Mouse (Mus musculus) embryo, embryonic 10 days (tissue): ENCODE data around the gene Gm853.

Source experiments
- DNase-seq: peaks from one replicate; pipeline ENCODE4 v3.0.0-alpha.2; 2015; ENCODE audit warnings: low spot score

The Gm853 gene

DNA sequence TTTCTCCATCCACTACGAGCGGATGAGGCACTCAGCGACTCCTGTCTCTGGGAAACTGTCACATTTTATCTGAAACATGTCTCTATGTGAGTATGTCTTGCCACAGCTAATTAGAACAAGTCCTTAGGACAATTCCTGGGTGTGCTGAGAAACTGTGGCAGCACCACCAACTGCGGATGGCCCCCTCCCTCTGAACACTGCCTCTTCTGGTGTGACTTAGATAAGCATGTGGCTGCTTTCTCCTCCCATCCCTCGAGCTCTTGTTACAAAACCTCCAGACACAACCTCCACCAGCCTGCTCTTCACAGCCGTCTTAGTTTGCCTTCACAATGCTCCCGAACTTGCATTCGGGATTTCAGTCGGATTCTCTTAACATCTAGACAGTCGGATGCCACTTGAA, 8.3 kb downstream of the Gm853 start:
- DNase-seq: no peak

DNA sequence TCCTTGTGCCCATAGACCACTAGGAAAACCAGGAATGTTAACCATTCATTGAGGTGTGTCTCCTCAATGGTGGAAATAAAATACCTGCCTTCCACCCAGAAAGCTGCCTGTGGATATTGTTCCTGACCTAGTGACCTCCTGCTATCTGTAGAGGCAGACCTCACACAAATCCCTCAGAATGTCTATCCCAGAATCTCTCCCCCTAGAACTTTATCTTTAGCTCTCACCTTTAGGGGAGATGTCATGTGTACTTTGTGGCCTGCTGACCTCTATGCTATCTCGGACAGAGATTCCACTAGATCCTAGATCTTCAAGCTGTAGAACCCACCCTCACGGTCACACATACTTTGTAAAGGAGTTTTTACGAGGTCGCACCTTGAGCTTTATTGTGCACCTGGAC, 9.0 kb downstream of the Gm853 start:
- no peak for DNase-seq

DNA sequence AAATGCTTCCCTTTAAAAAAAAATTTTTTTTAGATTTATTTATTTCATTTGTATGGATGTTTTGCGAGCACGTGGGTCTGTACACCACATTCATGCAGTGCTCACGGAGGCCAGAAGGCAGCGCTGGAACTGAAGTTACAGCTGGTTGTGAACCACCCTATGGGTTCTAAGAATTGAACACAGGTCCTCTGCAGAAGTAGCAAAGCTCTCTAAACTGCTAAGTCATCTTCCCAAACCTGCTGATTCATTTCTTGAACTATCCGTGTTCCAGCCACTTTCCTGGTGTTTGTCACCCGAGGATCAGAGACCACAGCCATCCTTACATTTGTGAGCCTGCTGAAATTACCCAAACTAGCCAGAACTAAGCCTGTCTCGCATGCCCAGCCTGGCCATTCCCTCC, 9.8 kb downstream of the Gm853 start:
- DNase-seq: no peak

DNA sequence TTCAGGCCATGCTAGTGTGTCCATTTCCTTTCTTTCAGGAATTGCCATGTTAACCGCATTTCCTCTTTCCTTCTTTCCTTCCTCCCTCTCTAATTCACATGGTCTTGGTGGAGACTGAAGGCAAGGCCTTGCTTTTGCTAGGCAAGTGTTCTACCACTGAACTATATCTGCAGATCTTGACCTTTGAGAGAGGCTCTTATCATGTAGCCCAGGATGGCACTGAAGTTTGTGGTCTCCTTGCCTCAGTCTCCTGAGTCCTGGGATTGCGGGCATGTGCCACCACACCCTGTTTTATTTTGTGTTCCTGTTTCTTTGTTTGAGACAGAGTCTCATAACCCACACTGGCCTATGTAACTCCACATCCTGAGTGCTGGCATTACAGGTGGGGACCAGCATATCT, 10.3 kb downstream of the Gm853 start:
- DNase-seq: no peak

DNA sequence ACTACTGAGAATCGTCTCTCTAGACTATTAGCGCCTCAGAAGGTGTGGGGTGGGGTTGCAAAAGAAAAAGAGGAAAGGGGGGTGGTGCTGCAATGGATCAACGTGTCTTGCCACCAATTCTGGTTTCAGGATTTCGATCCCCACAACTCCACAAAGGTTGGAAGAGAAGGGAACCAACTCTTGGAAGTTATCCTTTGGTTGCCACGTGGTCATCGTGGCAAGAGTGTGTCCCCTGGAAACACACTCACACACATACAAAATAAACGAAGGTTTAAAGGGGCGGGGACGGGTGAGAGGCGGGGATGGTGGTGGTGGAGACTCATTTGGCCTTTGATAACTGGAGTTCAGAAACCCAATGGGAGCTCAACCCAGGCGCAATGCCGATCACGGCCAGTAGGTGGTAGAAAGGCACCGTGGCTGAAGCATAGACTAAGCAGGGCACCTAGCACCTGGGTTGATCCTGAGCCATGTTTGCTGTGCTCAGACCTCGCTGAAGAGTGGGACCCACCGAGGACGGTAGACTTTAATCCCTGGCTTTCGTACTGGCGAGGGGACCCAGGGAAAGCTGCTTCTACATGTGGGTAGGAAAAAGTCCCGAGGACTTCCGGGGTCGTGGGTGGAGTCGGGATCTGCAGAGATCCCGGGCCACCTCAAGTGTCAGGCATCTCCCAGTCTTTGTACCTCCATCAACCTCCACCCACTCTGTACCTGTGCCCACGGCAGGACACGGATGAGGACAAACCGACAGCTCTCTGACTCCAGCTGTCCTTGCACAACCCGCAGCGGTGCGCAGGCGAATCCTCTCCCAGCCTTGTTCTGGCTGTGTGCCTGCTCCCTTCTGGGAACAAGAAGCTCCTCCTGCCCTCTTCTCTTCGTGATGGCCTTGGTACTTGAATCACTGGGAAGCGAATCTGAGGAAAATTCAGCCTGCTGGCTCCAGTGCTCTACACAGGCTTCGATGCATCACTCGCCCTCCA, 23.2 kb downstream of the Gm853 start:
- peak; percentile 92 for DNase-seq

DNA sequence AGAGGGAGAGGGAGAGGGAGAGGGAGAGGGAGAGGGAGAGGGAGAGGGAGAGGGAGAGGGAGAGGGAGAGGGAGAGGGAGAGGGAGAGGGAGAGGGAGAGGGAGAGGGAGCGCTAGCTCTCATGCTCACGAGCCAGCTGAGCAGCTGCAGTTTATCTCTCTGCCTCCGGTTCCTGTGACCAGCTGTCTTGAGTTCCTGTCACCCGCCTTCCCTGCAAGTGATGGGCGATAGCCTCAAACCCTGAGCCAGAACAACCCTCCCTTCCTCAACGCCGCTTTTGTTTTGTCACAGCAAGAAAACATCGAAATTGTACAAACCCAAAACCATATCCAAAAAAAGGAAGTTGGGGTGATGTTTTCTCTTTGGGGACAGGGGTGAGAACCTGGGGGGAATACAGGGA, 25.7 kb downstream of the Gm853 start:
- no peak for DNase-seq

DNA sequence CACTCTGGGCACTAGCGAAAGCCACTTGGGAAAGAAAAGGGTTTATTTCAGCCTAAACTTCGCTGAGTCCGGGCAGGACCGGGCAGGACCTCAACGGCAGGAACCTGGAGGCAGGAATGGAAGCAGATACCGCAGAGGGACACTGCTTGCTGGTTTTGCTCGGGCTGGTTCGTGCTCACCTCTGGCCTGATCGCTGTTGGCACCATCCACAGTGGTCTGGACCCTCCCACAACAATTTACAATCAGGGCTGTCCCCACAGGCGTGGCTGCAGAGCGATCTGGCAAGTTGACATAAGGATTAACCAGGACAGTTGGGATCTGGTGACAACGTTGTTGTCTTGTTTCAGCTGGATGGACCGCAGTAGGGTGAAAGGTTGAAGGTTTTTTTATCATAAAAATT, 26.3 kb downstream of the Gm853 start:
- DNase-seq: no peak

DNA sequence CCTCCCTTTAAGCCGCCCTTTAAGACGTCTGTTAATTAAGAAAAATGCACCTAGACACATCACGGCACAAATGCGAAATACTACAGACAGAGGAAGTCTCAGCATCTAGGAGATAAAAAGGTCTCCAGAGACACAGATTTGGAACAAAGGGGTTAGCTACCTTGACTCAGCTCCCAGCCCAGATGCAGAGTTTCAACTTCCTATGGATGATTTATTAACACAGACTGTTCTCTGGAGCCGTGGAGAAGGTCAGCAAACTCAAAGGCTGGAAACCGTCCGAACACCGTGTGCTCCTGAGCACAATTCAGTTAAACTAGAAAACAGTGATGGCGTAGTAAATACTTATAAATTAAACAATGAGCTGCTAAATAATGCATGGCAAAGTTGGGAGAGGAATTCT, 29.9 kb downstream of the Gm853 start:
- no peak for DNase-seq

DNA sequence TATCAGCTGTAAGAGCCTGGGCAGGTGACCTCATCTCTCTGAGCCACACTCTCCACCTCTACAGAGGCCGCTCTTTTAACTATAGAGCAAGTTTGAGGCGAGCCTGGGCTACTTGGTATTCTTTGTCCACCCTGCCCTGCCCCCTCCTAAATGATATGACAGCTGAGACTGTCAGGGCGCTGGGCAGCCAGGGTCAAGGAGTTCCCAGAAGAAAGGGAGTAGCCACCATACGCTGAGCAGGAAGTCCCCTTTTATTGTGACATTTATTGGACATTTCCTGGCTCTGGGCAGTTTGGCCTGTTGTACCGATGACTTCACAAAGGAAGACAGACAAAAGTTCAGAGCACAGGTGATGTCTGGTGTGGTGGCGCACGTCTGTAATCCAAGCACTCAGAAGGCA, 32.6 kb downstream of the Gm853 start:
- no peak for DNase-seq

DNA sequence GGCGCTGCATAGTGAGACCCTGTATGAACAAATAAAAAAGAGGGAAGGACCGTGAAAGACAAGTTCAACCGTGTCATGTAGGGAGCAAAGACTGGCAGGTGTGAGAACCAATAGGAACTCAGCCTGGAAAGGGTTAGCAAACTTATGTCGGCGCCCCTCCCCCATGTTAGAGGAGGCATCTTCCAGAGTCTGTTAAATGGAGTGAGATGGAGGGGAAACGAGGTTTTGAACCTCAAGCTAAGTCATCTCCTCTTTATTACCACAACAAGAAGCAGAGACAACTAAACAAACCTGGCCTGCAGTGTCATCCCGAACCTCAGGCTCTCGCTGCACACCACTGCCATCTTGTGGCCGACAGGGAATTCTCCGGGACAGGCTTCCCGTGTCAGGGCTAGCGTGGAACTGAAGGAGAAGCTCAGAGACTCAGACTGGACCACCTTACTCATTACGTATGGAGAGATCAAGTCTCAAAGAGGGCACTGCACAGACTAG, 33.3 kb downstream of the Gm853 start:
- DNase-seq: peak; percentile 92

DNA sequence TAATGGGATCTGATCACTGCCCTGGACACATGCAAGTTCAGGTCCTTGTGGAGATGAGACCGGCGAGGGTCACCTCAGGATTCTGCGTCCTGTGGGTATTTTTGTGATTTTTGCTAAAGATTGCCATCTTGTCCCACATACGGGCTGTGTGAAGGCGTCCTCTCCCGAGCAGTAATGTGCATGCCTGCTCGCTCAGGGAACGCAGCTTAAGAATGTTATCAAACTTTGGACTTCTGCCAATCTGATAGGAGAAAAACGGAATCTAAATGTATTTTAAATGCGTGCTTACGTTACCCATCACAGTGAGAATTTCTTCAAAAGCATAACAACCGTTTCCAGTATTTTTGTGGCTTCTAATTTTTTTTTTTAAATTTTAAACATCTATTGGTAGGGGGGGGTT, 35.3 kb downstream of the Gm853 start:
- DNase-seq: no peak

DNA sequence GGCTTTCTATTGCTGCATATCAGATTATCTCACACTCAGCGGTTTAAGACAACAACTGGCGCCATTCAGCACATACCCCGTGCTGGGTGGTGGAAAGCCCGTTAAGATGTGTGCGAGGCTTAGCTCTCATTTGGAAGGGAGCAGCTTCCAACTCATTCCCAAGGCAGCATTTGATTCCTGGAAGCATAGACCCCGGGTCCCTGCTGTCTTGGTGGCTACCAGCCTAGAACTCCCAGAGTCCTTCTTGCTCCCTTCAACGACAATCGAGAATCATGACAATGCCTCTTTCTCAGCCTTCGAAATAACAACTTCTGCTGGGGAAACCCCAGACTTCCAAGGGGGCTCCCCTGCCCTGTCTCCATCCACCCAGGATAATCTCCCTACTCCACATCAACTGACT, 35.8 kb downstream of the Gm853 start:
- DNase-seq: no peak

DNA sequence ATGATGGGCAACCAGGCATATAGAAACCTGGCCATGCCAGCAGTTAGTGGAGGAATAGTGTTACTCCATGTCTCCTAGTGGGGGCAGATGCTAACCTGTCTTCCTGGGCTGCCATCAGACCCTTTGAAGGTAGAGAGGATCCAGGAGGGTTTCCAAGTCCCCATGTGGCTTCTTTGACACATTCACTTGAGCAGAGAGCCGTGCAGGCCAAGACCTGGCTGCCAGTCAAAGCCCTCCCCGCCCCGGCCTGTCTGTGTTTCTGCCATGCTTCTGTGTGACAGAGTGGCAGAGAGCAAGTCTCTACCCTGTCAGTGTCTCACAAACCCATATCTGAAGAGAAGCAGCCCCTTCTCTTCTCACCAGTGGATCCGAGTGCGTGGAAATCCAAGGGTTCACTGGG, 38.3 kb downstream of the Gm853 start:
- DNase-seq: no peak

DNA sequence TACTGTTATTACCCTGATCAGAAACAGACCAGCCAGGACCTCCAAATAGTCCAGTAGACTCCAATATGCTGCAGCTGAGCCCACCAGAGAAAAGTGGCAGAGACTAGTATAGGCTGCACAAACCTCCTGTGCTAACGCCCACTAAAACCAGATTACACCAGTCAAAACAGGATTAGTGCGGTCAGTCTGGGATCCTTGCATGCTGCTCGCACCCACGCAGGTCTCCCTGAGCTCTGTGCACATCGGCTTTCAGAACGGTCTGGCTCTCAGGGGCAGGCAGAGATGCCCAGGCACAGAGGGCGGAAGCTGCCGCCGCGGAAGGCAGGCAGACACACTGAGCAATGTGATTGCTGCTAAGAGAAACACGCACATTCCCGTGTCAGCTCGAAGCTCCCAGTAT, 39.2 kb downstream of the Gm853 start:
- no peak for DNase-seq

DNA sequence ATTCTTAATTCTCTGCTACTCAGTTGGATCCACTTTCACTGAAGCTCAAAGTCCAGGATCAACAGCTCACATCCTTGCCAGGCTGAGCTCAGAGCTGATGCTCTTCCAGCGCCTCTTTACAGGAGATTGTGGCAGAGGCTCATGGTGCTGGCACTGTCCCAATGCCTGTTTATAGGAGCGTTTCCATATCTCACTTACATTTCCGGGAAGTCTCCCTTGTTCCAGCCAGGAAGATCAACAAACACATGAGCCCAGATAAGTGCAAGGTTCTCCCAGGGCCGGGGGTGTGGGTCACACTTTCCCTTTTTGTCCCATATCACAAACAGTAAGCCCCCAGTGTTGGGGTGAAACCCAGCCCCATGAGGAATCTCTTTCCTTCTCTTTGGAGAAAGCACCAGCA, 40.3 kb downstream of the Gm853 start:
- DNase-seq: no peak

DNA sequence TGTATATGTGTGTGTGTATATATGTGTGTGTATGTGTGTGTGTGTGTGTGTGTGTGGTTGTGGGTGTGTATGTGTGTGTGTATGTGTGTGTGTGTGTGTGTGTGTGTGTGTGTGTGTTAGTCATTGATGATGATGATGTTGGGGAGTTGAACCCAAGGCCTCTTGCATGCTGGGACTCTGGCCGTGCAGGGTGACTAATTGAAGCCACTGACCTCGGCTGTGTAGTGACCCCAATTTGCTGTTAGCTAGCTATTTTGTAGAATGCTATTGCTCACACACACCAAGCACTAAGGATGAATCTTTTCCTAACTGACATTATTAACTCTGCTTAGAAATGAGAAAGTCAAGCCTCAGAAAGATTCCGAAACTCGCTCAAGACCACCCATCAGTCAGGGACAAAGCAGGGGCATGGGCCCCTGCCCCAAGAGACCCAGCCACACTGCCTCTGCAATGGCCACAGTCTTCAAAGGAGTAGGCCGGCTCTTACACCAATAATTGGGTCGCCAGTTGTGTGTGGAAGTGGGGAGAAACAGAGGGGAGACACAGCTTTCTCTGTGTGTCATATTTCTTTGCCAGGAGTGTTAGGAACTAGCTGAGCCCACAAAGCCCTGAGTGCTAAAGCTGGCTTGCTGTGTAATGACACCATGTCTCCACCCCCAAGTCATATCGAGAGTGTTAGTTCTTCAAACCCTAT, 41.1 kb downstream of the Gm853 start:
- no peak for DNase-seq

DNA sequence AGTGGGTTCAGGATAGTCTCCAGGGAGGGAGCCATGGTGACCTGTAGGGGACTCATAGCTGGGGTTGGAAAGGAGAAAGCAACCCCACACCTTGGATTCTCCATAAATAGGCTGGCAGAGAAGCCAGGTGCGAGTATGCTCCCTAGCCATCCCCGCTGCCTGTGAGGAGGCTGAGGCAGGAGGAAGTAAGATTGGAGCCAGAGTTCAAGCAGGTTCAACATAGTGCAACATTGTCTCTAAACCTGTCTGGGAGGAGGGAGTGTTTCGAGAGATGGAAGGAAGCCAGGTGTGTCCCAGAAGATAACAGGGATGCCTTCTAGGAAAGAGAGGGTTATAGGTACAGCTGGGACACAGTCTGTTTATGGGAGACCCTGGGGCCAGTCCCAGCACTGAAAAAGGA, 42.3 kb downstream of the Gm853 start:
- DNase-seq: no peak

DNA sequence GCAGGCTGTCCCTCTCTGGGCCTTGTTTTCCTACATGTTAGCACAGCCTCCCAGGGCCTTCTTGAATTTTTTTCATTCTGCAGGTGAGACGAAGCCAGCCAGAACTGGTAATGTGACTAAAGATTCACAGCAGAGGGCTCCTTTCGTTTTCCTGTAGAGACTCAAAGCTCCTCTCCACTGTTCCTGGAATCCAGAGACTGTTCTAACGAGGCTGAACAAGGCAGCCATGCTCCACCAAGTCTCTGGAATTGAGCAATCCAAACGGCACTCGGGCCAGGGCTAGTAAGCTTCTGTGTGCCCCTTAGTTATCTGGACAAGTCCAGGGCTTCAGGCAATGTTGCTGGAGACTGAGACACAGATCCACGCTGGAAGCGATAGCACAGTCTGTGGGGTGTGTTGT, 44.7 kb downstream of the Gm853 start:
- DNase-seq: no peak

DNA sequence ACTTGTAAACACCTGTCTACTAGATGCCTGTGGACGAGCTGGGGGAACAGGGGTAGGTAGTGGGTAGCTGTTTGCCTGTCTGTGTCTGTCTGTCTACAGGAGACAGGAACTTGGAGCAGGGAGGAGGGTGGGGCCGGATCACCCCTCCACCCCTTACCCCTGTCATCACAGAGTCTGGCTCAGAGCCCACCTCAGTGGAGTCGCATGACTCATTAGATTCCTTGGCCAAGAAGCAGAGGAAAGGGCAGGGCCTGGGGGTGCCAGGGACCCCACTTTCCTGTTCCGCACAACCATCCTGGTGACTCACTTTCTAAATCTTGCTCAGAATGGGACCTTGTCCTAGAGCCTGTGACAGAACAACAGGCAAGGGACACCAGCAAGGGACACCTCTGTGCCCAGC, 45.1 kb downstream of the Gm853 start:
- DNase-seq: no peak

DNA sequence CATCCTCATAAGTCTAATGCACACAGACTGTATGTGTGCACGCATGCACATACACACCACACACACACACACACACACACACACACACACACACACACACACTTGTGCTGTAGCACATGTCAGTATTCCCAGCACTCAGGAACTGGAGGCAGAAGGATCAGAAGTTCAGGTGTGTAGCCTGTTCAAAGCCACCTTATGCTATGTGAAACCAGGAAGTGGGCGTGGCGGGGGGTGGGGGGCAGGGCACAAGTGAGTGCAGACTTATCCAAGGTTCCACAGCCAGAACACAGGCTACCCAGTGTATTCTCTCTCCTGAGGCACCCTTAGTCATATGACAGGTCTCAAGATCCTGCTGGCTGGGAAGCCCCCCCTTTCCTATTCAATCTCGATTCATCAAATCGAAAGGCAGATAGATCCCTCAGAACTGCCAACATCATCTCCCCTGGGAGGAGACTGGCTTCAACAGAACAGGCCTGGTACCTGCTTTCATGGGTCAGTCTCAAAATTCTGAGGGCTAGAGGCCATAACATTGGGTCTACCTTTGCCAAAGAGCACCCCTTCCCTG, 46.0 kb downstream of the Gm853 start:
- DNase-seq: no peak

DNA sequence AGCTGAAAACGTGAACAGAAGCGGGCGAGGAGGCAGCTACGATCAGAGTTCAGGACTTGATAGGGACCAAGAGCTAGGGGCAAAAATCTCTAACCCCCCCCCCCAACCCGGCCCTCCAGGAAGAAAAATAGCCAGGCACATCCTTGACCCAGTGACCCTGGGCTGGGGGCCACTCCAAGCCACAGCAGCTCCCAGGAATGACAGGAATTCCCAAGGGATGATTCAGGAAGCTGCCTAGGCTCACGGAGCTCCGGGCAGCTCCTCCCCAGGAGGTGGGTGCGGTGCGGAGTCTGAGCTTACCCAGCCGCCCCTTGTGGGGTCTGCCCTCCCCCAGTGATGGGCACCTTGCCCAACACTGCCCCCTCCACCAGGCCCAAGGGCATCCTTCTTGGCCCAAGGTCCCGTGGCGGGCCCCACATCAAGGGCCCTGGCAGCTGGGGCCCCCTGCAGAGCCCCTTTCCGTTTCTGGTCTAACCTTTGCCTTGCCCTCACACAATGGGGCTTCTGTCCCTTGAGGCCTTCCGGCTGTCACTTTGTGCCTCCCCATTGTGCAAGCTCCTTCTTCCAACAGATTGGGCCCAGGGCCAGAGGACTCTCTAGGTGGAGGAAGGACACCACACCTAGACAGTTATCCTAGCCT, 47.0 kb downstream of the Gm853 start, which contains the start of gene Tinagl1:
Tinagl1 (minus strand) TSS at position 51 of the 640 bp plus-strand sequence.
- DNase-seq: peak; percentile 43

DNA sequence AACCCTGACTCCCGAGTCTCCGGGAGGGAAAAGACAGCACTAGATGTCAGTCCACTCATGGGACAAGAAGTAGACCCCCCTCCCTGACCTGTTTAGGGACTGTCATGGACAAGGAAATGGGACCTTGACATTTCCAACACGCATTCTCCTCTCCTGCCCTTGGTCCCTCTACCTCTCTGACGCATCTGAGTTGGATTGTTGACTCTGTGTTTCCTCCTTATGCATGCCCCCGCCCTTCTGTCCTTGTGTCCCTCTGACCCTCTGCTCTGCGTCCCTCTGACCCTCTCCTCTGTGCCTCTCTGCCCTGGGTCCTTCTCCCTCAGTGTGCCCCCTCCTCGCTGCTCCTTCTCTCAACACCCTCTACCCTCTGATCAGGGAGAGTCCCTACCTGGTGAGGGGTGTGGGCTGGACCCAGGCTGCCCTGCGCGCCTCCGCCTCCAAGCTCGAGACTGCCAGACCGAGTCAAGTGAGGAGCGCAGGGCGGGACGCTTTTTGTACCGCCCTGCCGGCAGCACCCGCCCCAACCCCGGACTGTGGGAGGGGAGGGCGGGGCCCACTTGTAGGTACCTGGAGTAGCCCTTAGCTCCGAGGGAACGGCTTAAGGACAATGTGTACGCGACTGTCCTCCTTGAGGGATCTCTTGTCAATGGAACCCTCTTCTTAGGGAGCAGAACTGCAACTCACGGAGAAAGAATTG, 47.7 kb downstream of the Gm853 start:
- DNase-seq: peak; percentile 73
